Mouse (Mus musculus): Measurements from ENCODE around the gene Ercc8. TPM values are rescaled to one million over a fixed set of nuclear protein-coding genes. Genes with fewer than 3 reads are reported as not detected.

The Ercc8 gene
- polyA plus RNA-seq, 1 experiment from 2014 or later: 32.6 TPM

- WGBS: 88% methylated on average over 2 of the region's 2 CpGs
- no peak overlapping the region for H3K4me2 ChIP-seq (replicated peaks)
Observed at GRCm38 (mm10) chr13:108207447-108207846, 48.9 kb downstream of the Ercc8 start.

GRCm38 (mm10) chr13:108208090-108208489 is 49.6 kb downstream of the Ercc8 start:
- Histone ChIP-seq H3K9me3 (no peaks in the 10 kb centered on the region), H3K36me3 (no peaks in the 10 kb centered on the region), H3K27ac (replicated peaks) (no peak overlapping the region), H3K4me1 (no peaks in the 10 kb centered on the region), H3K4me2 (replicated peaks) (no peak overlapping the region), H3K4me3 (no peak overlapping the region), H3K27me3 (no peaks in the 10 kb centered on the region), H3K9ac (replicated peaks) (no peak overlapping the region)
- WGBS: 80% methylated on average over 5 of the region's 5 CpGs
- no peak for ATAC-seq (replicated peaks)

More at GRCm38 (mm10) chr13:108207447-108207846, 48.9 kb downstream of the Ercc8 start:
- ATAC-seq (replicated peaks): no peak
- no peak overlapping the region for H3K9ac ChIP-seq (replicated peaks)
- no peaks in the 10 kb centered on the region for H3K27me3 ChIP-seq
- H3K4me3 ChIP-seq: no peak overlapping the region
- H3K9me3 ChIP-seq: no peaks in the 10 kb centered on the region
- no peak overlapping the region for H3K27ac ChIP-seq (replicated peaks)
- no peaks in the 10 kb centered on the region for H3K36me3 ChIP-seq
- no peaks in the 10 kb centered on the region for H3K4me1 ChIP-seq

GRCm38 (mm10) chr13:108210960-108211359 is 52.4 kb downstream of the Ercc8 start:
- ATAC-seq (replicated peaks): no peak
- Histone ChIP-seq H3K27me3 (peaks cover 7% of the 10 kb centered on the region; the same call in 1 of the 2 replicates), H3K4me2 (replicated peaks) (no peak overlapping the region), H3K4me1 (peaks cover 10% of the 10 kb centered on the region), H3K4me3 (no peak overlapping the region), H3K9me3 (no peaks in the 10 kb centered on the region), H3K27ac (replicated peaks) (no peak overlapping the region), H3K9ac (replicated peaks) (no peak overlapping the region), H3K36me3 (no peaks in the 10 kb centered on the region)
- WGBS: 92% methylated on average over 8 of the region's 8 CpGs

- WGBS: 51% methylated on average over 5 of the region's 5 CpGs
- Histone ChIP-seq H3K4me3 (no peak overlapping the region), H3K27ac (replicated peaks) (no peak overlapping the region), H3K36me3 (no peaks in the 10 kb centered on the region), H3K27me3 (peaks cover 12% of the 10 kb centered on the region; the same call in 1 of the 2 replicates), H3K9me3 (no peaks in the 10 kb centered on the region), H3K4me2 (replicated peaks) (no peak overlapping the region), H3K4me1 (peaks cover 10% of the 10 kb centered on the region), H3K9ac (replicated peaks) (no peak overlapping the region)
- ATAC-seq (replicated peaks): no peak
Observed at GRCm38 (mm10) chr13:108212397-108213018, 54.0 kb downstream of the Ercc8 start.

GRCm38 (mm10) chr13:108214081-108214484 is 55.6 kb downstream of the Ercc8 start, which contains the start of gene Elovl7:
Gene Elovl7 (plus strand): TSS chr13:108214404.
- no peak within 1 kb of the TSS for H3K27ac ChIP-seq (replicated peaks)
- H3K4me1 ChIP-seq: peaks cover 10% of the 10 kb centered on the region
- H3K27me3 ChIP-seq: peaks cover 12% of the 10 kb centered on the region; the same call in 1 of the 2 replicates
- H3K9me3 ChIP-seq: no peaks in the 10 kb centered on the region
- H3K4me2 ChIP-seq (replicated peaks): peak within 1 kb of the TSS; percentile 100
- peak; percentile 95 for ATAC-seq (replicated peaks)
- peak within 1 kb of the TSS; percentile 71 for H3K9ac ChIP-seq (replicated peaks)
- H3K4me3 ChIP-seq: peak within 1 kb of the TSS; percentile 66
- H3K36me3 ChIP-seq: no peaks in the 10 kb centered on the region
- under 1% methylated on average over 38 of the region's 40 CpGs for WGBS

- Histone ChIP-seq H3K4me1 (peaks cover 10% of the 10 kb centered on the region), H3K27ac (replicated peaks) (no peak overlapping the region), H3K4me2 (replicated peaks) (peak overlapping the region; percentile 100), H3K9ac (replicated peaks) (peak overlapping the region; percentile 71), H3K27me3 (peaks cover 12% of the 10 kb centered on the region; the same call in 1 of the 2 replicates), H3K36me3 (no peaks in the 10 kb centered on the region), H3K4me3 (peak overlapping the region; percentile 66), H3K9me3 (no peaks in the 10 kb centered on the region)
- ATAC-seq (replicated peaks): peak; percentile 79
- WGBS: under 1% methylated on average over 45 of the region's 50 CpGs
Observed at GRCm38 (mm10) chr13:108214485-108215107, 56.1 kb downstream of the Ercc8 start.

- Histone ChIP-seq H3K4me3 (peak overlapping the region; percentile 66), H3K27me3 (peaks cover 12% of the 10 kb centered on the region; the same call in 1 of the 2 replicates), H3K36me3 (no peaks in the 10 kb centered on the region), H3K9me3 (no peaks in the 10 kb centered on the region), H3K4me1 (peaks cover 10% of the 10 kb centered on the region), H3K27ac (replicated peaks) (no peak overlapping the region), H3K9ac (replicated peaks) (peak overlapping the region; percentile 71; the same call in 1 of the 2 replicates), H3K4me2 (replicated peaks) (peak overlapping the region; percentile 100)
- 4% methylated on average over 12 of the region's 12 CpGs for WGBS
- no peak for ATAC-seq (replicated peaks)
Observed at GRCm38 (mm10) chr13:108215231-108215780, 56.8 kb downstream of the Ercc8 start.

GRCm38 (mm10) chr13:108219773-108220172 is 61.2 kb downstream of the Ercc8 start:
- no peak overlapping the region for H3K4me2 ChIP-seq (replicated peaks)
- ATAC-seq (replicated peaks): no peak
- no peaks in the 10 kb centered on the region for H3K9me3 ChIP-seq
- H3K27me3 ChIP-seq: peaks cover 12% of the 10 kb centered on the region; the same call in 1 of the 2 replicates
- peaks cover 8% of the 10 kb centered on the region for H3K4me1 ChIP-seq
- H3K36me3 ChIP-seq: no peaks in the 10 kb centered on the region
- no peak overlapping the region for H3K4me3 ChIP-seq
- no peak overlapping the region for H3K27ac ChIP-seq (replicated peaks)
- WGBS: 58% methylated on average over 7 of the region's 7 CpGs
- no peak overlapping the region for H3K9ac ChIP-seq (replicated peaks)

- ATAC-seq (replicated peaks): no peak
- H3K4me3 ChIP-seq: no peak overlapping the region
- 80% methylated on average over 3 of the region's 3 CpGs for WGBS
- H3K4me1 ChIP-seq: no peaks in the 10 kb centered on the region
- H3K9me3 ChIP-seq: no peaks in the 10 kb centered on the region
- no peaks in the 10 kb centered on the region for H3K36me3 ChIP-seq
- no peaks in the 10 kb centered on the region for H3K27me3 ChIP-seq
- H3K4me2 ChIP-seq (replicated peaks): no peak overlapping the region
- no peak overlapping the region for H3K9ac ChIP-seq (replicated peaks)
- no peak overlapping the region for H3K27ac ChIP-seq (replicated peaks)
Observed at GRCm38 (mm10) chr13:108229191-108229590, 70.7 kb downstream of the Ercc8 start.

- Histone ChIP-seq H3K9me3 (no peaks in the 10 kb centered on the region), H3K9ac (replicated peaks) (no peak overlapping the region), H3K4me2 (replicated peaks) (no peak overlapping the region), H3K4me1 (no peaks in the 10 kb centered on the region), H3K27ac (replicated peaks) (no peak overlapping the region), H3K27me3 (no peaks in the 10 kb centered on the region), H3K36me3 (no peaks in the 10 kb centered on the region), H3K4me3 (no peak overlapping the region)
- WGBS: 58% methylated on average over 6 of the region's 6 CpGs
- no peak for ATAC-seq (replicated peaks)
Observed at GRCm38 (mm10) chr13:108229634-108230330, 71.3 kb downstream of the Ercc8 start.

GRCm38 (mm10) chr13:108240012-108240411 is 81.5 kb downstream of the Ercc8 start:
- no peaks in the 10 kb centered on the region for H3K4me1 ChIP-seq
- no peaks in the 10 kb centered on the region for H3K27me3 ChIP-seq
- H3K36me3 ChIP-seq: no peaks in the 10 kb centered on the region
- no peaks in the 10 kb centered on the region for H3K9me3 ChIP-seq
- H3K4me2 ChIP-seq (replicated peaks): no peak overlapping the region
- no peak overlapping the region for H3K27ac ChIP-seq (replicated peaks)
- ATAC-seq (replicated peaks): no peak
- no peak overlapping the region for H3K4me3 ChIP-seq
- 78% methylated on average over 4 of the region's 4 CpGs for WGBS
- no peak overlapping the region for H3K9ac ChIP-seq (replicated peaks)

GRCm38 (mm10) chr13:108241715-108242114 is 83.2 kb downstream of the Ercc8 start:
- Histone ChIP-seq H3K27ac (replicated peaks) (no peak overlapping the region), H3K4me2 (replicated peaks) (no peak overlapping the region), H3K9me3 (no peaks in the 10 kb centered on the region), H3K27me3 (no peaks in the 10 kb centered on the region), H3K4me1 (no peaks in the 10 kb centered on the region), H3K9ac (replicated peaks) (no peak overlapping the region), H3K36me3 (no peaks in the 10 kb centered on the region), H3K4me3 (no peak overlapping the region)
- no peak for ATAC-seq (replicated peaks)
- WGBS: 79% methylated on average over 5 of the region's 5 CpGs
